Mouse (Mus musculus): ENCODE results near the gene Klhl18. TPM values are rescaled to one million over a fixed set of nuclear protein-coding genes. Genes with fewer than 3 reads are reported as not detected.
"Not testable (repeated sequence)": the region's sequence is repeated elsewhere in the genome, so short reads cannot be mapped to it uniquely, and the experiment has no call there.

The Klhl18 gene
- polyA plus RNA-seq, 1 experiment from 2014 or later: 9.3 TPM

- not testable (repeated sequence) for H3K4me3 ChIP-seq (ENCODE audit: low read length); H3K9me3 ChIP-seq (ENCODE audit: low read length); H3K9ac ChIP-seq (replicated peaks; ENCODE audit: low read length); H3K4me1 ChIP-seq (ENCODE audit: insufficient read depth, low read length); ATAC-seq (ENCODE audit: low FRiP score, low TSS enrichment); H3K4me2 ChIP-seq (replicated peaks; ENCODE audit: low read depth, low read length); H3K27ac ChIP-seq (ENCODE audit: low read length); H3K27me3 ChIP-seq (ENCODE audit: insufficient read depth, low read length)
- WGBS: 84% methylated on average over 15 of the region's 15 CpGs
- peaks cover 40% of the 10 kb centered on the region for H3K36me3 ChIP-seq (ENCODE audit: insufficient read depth, low read length)
These were observed 98.8 kb downstream of the Klhl18 start for GRCm38 (mm10) chr9:110377655-110378054.

Other genes starting within 250 kb of the Klhl18 start
- gene Cspg5, start 232.9 kb downstream of the Klhl18 start, polyA plus RNA-seq (2015; fragmentation: Nextera tagmentation; extraction: Ambion mirVana): 1.7 and 2.5 TPM in 2 replicates
- 29.6 and 32.4 TPM in 2 replicates for gene Elp6, start 171.5 kb downstream of the Klhl18 start, polyA plus RNA-seq (2015; fragmentation: Nextera tagmentation; extraction: Ambion mirVana)
- gene Scap, start 143.4 kb downstream of the Klhl18 start, polyA plus RNA-seq (2015; fragmentation: Nextera tagmentation; extraction: Ambion mirVana): 37.7 and 38.7 TPM in 2 replicates
- gene Ptpn23, start 68.5 kb downstream of the Klhl18 start, polyA plus RNA-seq (2015; fragmentation: Nextera tagmentation; extraction: Ambion mirVana): 15.8 and 20.7 TPM in 2 replicates
- 3.4 and 4.8 TPM in 2 replicates for gene Ngp, start 56.9 kb downstream of the Klhl18 start, polyA plus RNA-seq (2015; fragmentation: Nextera tagmentation; extraction: Ambion mirVana)
- gene Kif9, start 264 bp upstream of the Klhl18 start, polyA plus RNA-seq (2015; fragmentation: Nextera tagmentation; extraction: Ambion mirVana): 1.4 and 1.7 TPM in 2 replicates
- gene Setd2, start 55.9 kb upstream of the Klhl18 start, polyA plus RNA-seq (2015; fragmentation: Nextera tagmentation; extraction: Ambion mirVana): 30.6 and 35.8 TPM in 2 replicates
- 60.0 and 61.4 TPM in 2 replicates for gene Nradd, start 147.8 kb upstream of the Klhl18 start, polyA plus RNA-seq (2015; fragmentation: Nextera tagmentation; extraction: Ambion mirVana)
- gene Nbeal2, start 177.5 kb upstream of the Klhl18 start, polyA plus RNA-seq (2015; fragmentation: Nextera tagmentation; extraction: Ambion mirVana): 4.8 and 5.0 TPM in 2 replicates
- 154 and 155 TPM in 2 replicates for gene Ccdc12, start 179.8 kb upstream of the Klhl18 start, polyA plus RNA-seq (2015; fragmentation: Nextera tagmentation; extraction: Ambion mirVana)